Mouse (Mus musculus): ENCODE data around the gene Car1.

GRCm38 (mm10) chr3:14785353-14785752 lies 22.8 kb downstream of the Car1 start:
- TF ChIP-seq MYOG (IDR thresholded peaks at IDR 0.05; ENCODE audit: control insufficient read depth in 1 of 3, insufficient read depth in 1 of 3, insufficient read length in 2 of 3, low read depth in 2 of 3) = no peak
- TF ChIP-seq POLR2A (IDR thresholded peaks at IDR 0.05; ENCODE audit: insufficient read length, low read depth) = no peak
- TF ChIP-seq MAX (IDR thresholded peaks at IDR 0.05; ENCODE audit: low read depth) = no peak
- TF ChIP-seq POLR2AphosphoS2 (IDR thresholded peaks at IDR 0.05; ENCODE audit: insufficient read length, low read depth) = no peak
